Mouse (Mus musculus): ENCODE measurements at regions not wholly inside any gene's neighbourhood (a gene's known extent, or its start where the extent isn't known, plus 50 kb on each side); places are given as distances from the start of the nearest gene placed in this dataset.

- TF ChIP-seq POLR2A (IDR thresholded peaks at IDR 0.05; ENCODE audit: low read depth, low read length) = no peak
- no peak for TF ChIP-seq CTCF (conservative IDR thresholded peaks at IDR 0.05; ENCODE audit: insufficient read depth, insufficient read length, low read depth, low read length)
Observed at GRCm38 (mm10) chr9:117784186-117784591, 154.5 kb upstream of the Rbms3 start.
